Comparison of ENCODE assay signal across 16 mouse cellular contexts in the genomic region with DNA sequence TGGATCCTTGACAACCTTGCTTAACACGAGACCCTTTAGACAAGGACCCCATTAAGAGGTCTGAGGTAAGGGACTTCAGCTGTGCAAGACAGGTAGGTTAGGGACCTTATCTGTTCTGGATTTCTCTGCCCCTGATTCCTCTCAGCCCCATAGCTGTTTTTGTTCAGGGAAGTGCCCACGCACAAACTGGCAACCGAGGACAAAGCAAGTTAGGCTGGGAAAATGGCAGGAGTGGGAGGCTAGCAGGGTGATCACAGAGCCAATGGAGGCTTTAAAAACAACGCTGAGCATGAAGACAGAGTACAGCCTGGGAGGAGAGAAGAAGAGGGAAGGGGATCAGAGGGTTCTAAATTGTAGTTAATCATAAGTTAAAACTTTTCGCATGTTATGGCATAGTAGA.
DNase-seq lines count a peak whose midpoint lies in the region; TF ChIP-seq lines count a peak whose summit lies in the region.
"Had no signal": no experiment of that assay in that cellular context is flagged by ENCODE, and none has a peak within 500 bp of the region (broad histone marks: within the 10 kb centered on the region; RNA-seq: fewer than 3 reads in every experiment).

No protein-coding gene starts in this region.

- peak; percentile 44 to 50 for DNase-seq in layer of hippocampus, adult 2 months (ENCODE audit: low spot score in 2 of 2)
- no peak for DNase-seq in layer of hippocampus, postnatal 10 days (ENCODE audit: low spot score in 2 of 2)
- peak; percentile 83 for DNase-seq in brain, adult 2 months (ENCODE audit: low read depth, low spot score)
- peak; percentile 38 to 40 for DNase-seq in layer of hippocampus, adult 8-10 months (ENCODE audit: low spot score in 2 of 2)
- DNase-seq in telencephalon, adult 2 months (ENCODE audit: low read depth, low spot score), result peak; percentile 58
- no peak for DNase-seq in kidney, postnatal 36 days
- DNase-seq: adrenal gland, adult 2 months; cerebellum, adult 11-12 months; cerebellum, adult 9-10 months; cerebellum, postnatal 25 days; gastrocnemius, postnatal 14 days had no signal

- no peak overlapping the region for H3K4me3 ChIP-seq in layer of hippocampus, adult 2 months
- H3K4me3 ChIP-seq: embryonic facial prominence, embryonic 12.5 days; forebrain, embryonic 15.5 days; heart, embryonic 12.5 days; hindbrain, embryonic 10.5 days had no signal

- no peak for TF ChIP-seq CTCF in layer of hippocampus, adult 2 months (conservative IDR thresholded peaks at IDR 0.05)

- peak overlapping the region; percentile 89 for H3K27ac ChIP-seq in layer of hippocampus, adult 2 months
- H3K27ac ChIP-seq: embryonic facial prominence, embryonic 12.5 days; forebrain, embryonic 15.5 days; hindbrain, embryonic 10.5 days; hindbrain, embryonic 14.5 days had no signal

Comparison
In these comparisons a context has a peak if more than half of its experiments do, and no peak if none do; other contexts are left out.
1. DNase-seq: peak in layer of hippocampus, adult 2 months (2 of 2), brain, adult 2 months (single experiment), layer of hippocampus, adult 8-10 months (2 of 2) and telencephalon, adult 2 months (single experiment); none in layer of hippocampus, postnatal 10 days (0 of 2) and kidney, postnatal 36 days (0 of 2).